Mouse (Mus musculus) spleen, adult 2 months (tissue): ENCODE data around the gene Mfap4.

Source experiments
- CTCF ChIP-seq: fragments of 200-500 bp; IDR thresholded peaks from 2 replicates; pipeline ENCODE4 v1.5.1; 2011; ENCODE audit warnings: mild to moderate bottlenecking, inconsistent platforms; ENCODE audit not compliant: insufficient read depth, insufficient read length, insufficient replicate concordance; ENCODE audit errors: extremely low read depth
- POLR2A ChIP-seq: fragments of 200-500 bp; IDR thresholded peaks from 2 replicates; pipeline ENCODE4 v1.6.1; 2011; ENCODE audit warnings: low read depth, low read length, inconsistent platforms

DNA sequence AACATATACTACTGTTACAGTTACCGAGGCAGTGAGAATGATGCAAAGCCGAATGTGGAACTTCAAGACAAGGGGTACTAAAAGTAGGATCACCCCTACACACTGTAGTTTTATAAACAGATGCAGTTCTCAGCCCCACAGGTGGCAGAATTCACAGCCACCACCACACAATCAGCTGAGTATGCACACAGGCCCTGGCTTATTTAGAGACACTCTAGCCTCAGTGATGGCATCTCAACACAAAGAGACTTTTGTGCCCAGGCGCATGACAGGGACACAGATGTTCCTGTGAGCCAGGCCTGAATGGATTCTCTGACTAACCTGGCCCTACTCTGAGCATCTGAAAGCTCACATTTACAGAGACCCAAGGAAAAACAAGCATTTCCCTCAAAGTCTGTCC, 52.1 kb downstream of the Mfap4 start:
- TF ChIP-seq POLR2A (no peak), CTCF (no peak)
